In the genomic region with DNA sequence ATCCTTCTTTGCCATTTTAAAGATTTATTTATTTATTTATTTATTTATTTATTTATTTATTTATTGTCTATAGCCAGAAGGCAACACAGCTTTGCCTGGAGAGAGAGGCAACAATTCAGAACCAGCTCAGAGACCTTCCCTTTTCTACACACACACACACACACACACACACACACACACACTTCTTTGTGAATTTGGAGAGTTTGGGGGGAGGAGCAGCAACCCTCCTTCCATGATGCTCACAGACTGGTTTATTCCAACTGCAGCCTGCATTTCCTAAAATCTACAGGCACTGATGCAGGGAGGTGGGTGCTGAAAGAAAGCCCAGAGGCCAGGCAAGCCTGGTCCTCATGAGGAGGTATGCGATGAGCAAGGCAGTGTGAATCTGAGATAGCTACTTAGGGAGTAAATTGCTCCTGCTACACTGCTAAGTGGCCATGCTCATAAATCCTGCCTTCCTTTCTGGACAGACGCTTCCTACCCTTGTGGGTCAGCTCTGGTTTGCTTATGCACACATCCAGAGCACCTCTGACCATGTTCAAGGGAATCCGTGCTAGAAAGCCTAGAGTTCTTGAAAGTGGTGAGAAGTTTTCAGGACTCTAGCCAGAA, we compare ENCODE assay signal across 8 mouse cellular contexts. TPM values are rescaled to one million over a fixed set of nuclear protein-coding genes. Genes with fewer than 3 reads are reported as not detected.
DNase-seq lines count a peak whose midpoint lies in the region; ATAC-seq and TF ChIP-seq lines count a peak whose summit lies in the region.

No protein-coding gene starts in this region.

- no peaks in the 10 kb centered on the region for H3K4me1 ChIP-seq in lung, postnatal 0 days (ENCODE audit: insufficient read depth, low read depth, low read length)
- H3K4me1 ChIP-seq in limb, embryonic 11.5 days (ENCODE audit: control insufficient read depth, insufficient read depth, low read length): peaks cover 9% of the 10 kb centered on the region; the same call in 1 of the 2 replicates
- no peaks in the 10 kb centered on the region; the same call in 1 of the 2 replicates for H3K4me1 ChIP-seq in stomach, embryonic 16.5 days (ENCODE audit: control insufficient read depth, insufficient read depth, low read length)

- H3K36me3 ChIP-seq in lung, postnatal 0 days (ENCODE audit: insufficient read depth, low read length): no peaks in the 10 kb centered on the region
- H3K36me3 ChIP-seq in limb, embryonic 11.5 days (ENCODE audit: control insufficient read depth, insufficient read depth, low read length): no peaks in the 10 kb centered on the region
- no peaks in the 10 kb centered on the region for H3K36me3 ChIP-seq in stomach, embryonic 16.5 days (ENCODE audit: control insufficient read depth, insufficient read depth, low read length)

- H3K27ac ChIP-seq in lung, postnatal 0 days (ENCODE audit: low read length): no peak overlapping the region
- H3K27ac ChIP-seq in limb, embryonic 11.5 days (replicated peaks; ENCODE audit: low read depth, low read length): no peak overlapping the region
- no peak overlapping the region; the same call in none of the 2 replicates for H3K27ac ChIP-seq in stomach, embryonic 16.5 days (ENCODE audit: low read length)

- H3K9me3 ChIP-seq in lung, postnatal 0 days (ENCODE audit: low read length): no peaks in the 10 kb centered on the region
- H3K9me3 ChIP-seq in limb, embryonic 11.5 days (ENCODE audit: control insufficient read depth, low read length): no peaks in the 10 kb centered on the region
- no peaks in the 10 kb centered on the region for H3K9me3 ChIP-seq in stomach, embryonic 16.5 days (replicated peaks; ENCODE audit: control insufficient read depth, low read length)

- no peak overlapping the region for H3K9ac ChIP-seq in lung, postnatal 0 days (replicated peaks; ENCODE audit: low read depth)
- H3K9ac ChIP-seq in limb, embryonic 11.5 days (ENCODE audit: low read length): peak overlapping the region; percentile 31
- H3K9ac ChIP-seq in stomach, embryonic 16.5 days (ENCODE audit: low read length): peak overlapping the region; percentile 39; the same call in 1 of the 2 replicates

- H3K27me3 ChIP-seq in lung, postnatal 0 days (replicated peaks; ENCODE audit: insufficient read depth, low read length): 0 out of 2 replicates have a peak, but pooled peaks cover 8% of the 10 kb centered on the region
- H3K27me3 ChIP-seq in limb, embryonic 11.5 days (ENCODE audit: control insufficient read depth, insufficient read depth, low read length): no peaks in the 10 kb centered on the region
- H3K27me3 ChIP-seq in stomach, embryonic 16.5 days (ENCODE audit: control insufficient read depth, insufficient read depth, low read length): peaks cover 16% of the 10 kb centered on the region

- TF ChIP-seq CTCF in lung, postnatal 0 days (IDR thresholded peaks at IDR 0.05): no peak

- H3K4me3 ChIP-seq in lung, postnatal 0 days (ENCODE audit: low read depth, low read length): peak overlapping the region; percentile 64; the same call in 1 of the 2 replicates
- peak overlapping the region; percentile 66 for H3K4me3 ChIP-seq in limb, embryonic 11.5 days (ENCODE audit: low read depth, low read length)
- peak overlapping the region; percentile 73 for H3K4me3 ChIP-seq in stomach, embryonic 16.5 days (replicated peaks; ENCODE audit: low read length)

- TF ChIP-seq EP300 in lung, postnatal 0 days (IDR thresholded peaks at IDR 0.05): no peak

- 7% methylated on average over 3 of the region's 3 CpGs for WGBS in lung, postnatal 0 days
- 1% methylated on average over 3 of the region's 3 CpGs for WGBS in limb, embryonic 11.5 days
- WGBS in stomach, embryonic 16.5 days: 21% methylated on average over 3 of the region's 3 CpGs

- DNase-seq in cerebellum, adult 18-20 months: peak; percentile 29 to 46
- no peak for DNase-seq in cerebellum, postnatal 4 days (ENCODE audit: low spot score in 2 of 2)
- DNase-seq in lung, postnatal 0 days (ENCODE audit: low spot score): no peak
- DNase-seq in lung, adult 18-20 months: no peak
- peak; percentile 50 for DNase-seq in limb, embryonic 11.5 days (ENCODE audit: low spot score)
- DNase-seq in natural killer cell, adult 2 months (ENCODE audit: low spot score in 2 of 2): no peak

- peak overlapping the region; percentile 89 for H3K4me2 ChIP-seq in lung, postnatal 0 days (replicated peaks; ENCODE audit: low read depth, low read length)
- peak overlapping the region; percentile 90 for H3K4me2 ChIP-seq in limb, embryonic 11.5 days (ENCODE audit: low read depth, severe bottlenecking)
- H3K4me2 ChIP-seq in stomach, embryonic 16.5 days (ENCODE audit: low read depth, low read length): peak overlapping the region; percentile 90

- ATAC-seq in lung, postnatal 0 days: no peak
- no peak for ATAC-seq in limb, embryonic 11.5 days (ENCODE audit: insufficient number of reproducible peaks, low FRiP score, low TSS enrichment, low read depth)
- no peak for ATAC-seq in stomach, embryonic 16.5 days (ENCODE audit: insufficient read depth, low FRiP score)
- no peak for ATAC-seq in megakaryocyte progenitor cell, adult 5-6 weeks (replicated peaks; ENCODE audit: poor library complexity)

RNA-seq across cellular contexts. Expression of a gene that starts 1.8 kb away (rescaled TPM):
- 6.5 and 7.0 TPM in 2 replicates for polyA plus RNA-seq in lung, postnatal 0 days (2015; fragmentation: Nextera tagmentation; extraction: Ambion mirVana)
- 16.5 and 17.2 TPM in 2 replicates for polyA plus RNA-seq in limb, embryonic 11.5 days (2014; fragmentation: Nextera tagmentation; extraction: Ambion mirVana)
- polyA plus RNA-seq in stomach, embryonic 16.5 days (2015; fragmentation: Nextera tagmentation; extraction: Ambion mirVana): 3.8 and 4.3 TPM in 2 replicates
- total RNA-seq in megakaryocyte progenitor cell, adult 5-6 weeks (2015): not detected in 2 replicates
- total RNA-seq in megakaryocyte progenitor cell, adult 5-6 weeks (2017): not detected in 2 replicates

Comparison
In these comparisons a context has a peak if more than half of its experiments do, and no peak if none do; other contexts are left out.
1. DNase-seq: peak in cerebellum, adult 18-20 months (2 of 2) and limb, embryonic 11.5 days (single experiment); none in cerebellum, postnatal 4 days (0 of 2), lung, postnatal 0 days (single experiment), lung, adult 18-20 months (0 of 2) and natural killer cell, adult 2 months (0 of 2).
2. Peak in every context shown above with its lines, with median percentiles within 50 percentile points of each other: H3K4me2 ChIP-seq and H3K4me3 ChIP-seq.